Mouse (Mus musculus) ES-Bruce4 (cell line): ENCODE results near the gene Map3k10. TPM values are rescaled to one million over a fixed set of nuclear protein-coding genes. Genes with fewer than 3 reads are reported as not detected.
"Not testable (repeated sequence)": the region's sequence is repeated elsewhere in the genome, so short reads cannot be mapped to it uniquely, and the experiment has no call there.

Experiments
- H3K27ac ChIP-seq: 2 replicates; pipeline ENCODE4 v1.5.1; 2012; ENCODE audit warnings: low read length, inconsistent platforms; ENCODE audit not compliant: insufficient read depth
- H3K27me3 ChIP-seq: 2 replicates; pipeline ENCODE4 v1.6.1; 2012; ENCODE audit warnings: mild to moderate bottlenecking, low read length, inconsistent platforms; ENCODE audit not compliant: control insufficient read depth, poor library complexity, insufficient read depth, severe bottlenecking
- H3K36me3 ChIP-seq: 2 replicates; pipeline ENCODE4 v1.6.1; 2012; ENCODE audit warnings: inconsistent platforms, mild to moderate bottlenecking, low read length, moderate library complexity; ENCODE audit not compliant: control insufficient read depth, poor library complexity, insufficient read depth, severe bottlenecking
- H3K4me1 ChIP-seq: one replicate; pipeline ENCODE4 v1.8.1; 2011; ENCODE audit warnings: low read length; ENCODE audit not compliant: control insufficient read depth, insufficient read depth
- H3K4me3 ChIP-seq: 2 replicates; pipeline ENCODE4 v1.5.1; 2011; ENCODE audit warnings: low read depth, mild to moderate bottlenecking, low read length
- H3K9ac ChIP-seq: 2 replicates; pipeline ENCODE4 v1.6.1; 2012; ENCODE audit warnings: low read depth, mild to moderate bottlenecking, inconsistent platforms; ENCODE audit not compliant: poor library complexity, severe bottlenecking
- H3K9me3 ChIP-seq: replicated peaks from 2 replicates; pipeline ENCODE4 v1.6.1; 2012; ENCODE audit warnings: mild to moderate bottlenecking, low read length, inconsistent platforms; ENCODE audit not compliant: control insufficient read depth, poor library complexity, insufficient read depth, severe bottlenecking
- CTCF ChIP-seq: IDR thresholded peaks from one replicate; pipeline ENCODE4 v1.8.1; 2011; ENCODE audit warnings: low read depth, low read length
- EP300 ChIP-seq: IDR thresholded peaks from 2 replicates; pipeline ENCODE4 v1.6.1; 2011; ENCODE audit warnings: low read depth, low read length; ENCODE audit not compliant: insufficient read depth
- POLR2A ChIP-seq: IDR thresholded peaks from one replicate; pipeline ENCODE4 v1.8.1; 2011; ENCODE audit warnings: low read length; ENCODE audit not compliant: insufficient read depth
- polyA plus RNA-seq: library from polyadenylated mRNA; stranded (reverse); fragments of >200 nt; gene quantifications from 2 replicates; pipeline ENCODE4 v1.2.4, GENCODE M21; 2011; ENCODE audit warnings: low read depth; ENCODE audit not compliant: missing spikeins, insufficient read depth, insufficient read length

The Map3k10 gene
- polyA plus RNA-seq, 1 experiment, result 13.5 TPM

DNA sequence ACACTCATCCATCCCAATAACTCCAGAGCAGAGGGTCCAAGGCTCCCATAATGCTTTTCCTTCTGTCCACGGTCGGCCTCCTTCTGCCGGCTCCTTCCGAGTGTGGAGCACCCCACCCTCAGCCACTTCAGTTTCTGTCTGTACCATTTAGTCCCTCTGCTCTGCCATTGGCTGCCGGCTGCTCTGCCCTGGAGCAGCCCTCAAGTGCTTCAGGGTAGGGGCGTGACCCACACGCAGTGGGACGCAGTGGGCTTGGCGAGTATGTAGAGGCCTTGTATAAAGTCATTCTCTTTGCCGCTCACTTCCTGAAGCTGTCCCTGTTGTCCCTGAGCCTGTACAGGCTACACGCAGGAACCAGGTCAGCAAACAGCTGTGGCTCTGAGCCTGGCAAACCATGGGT, 24.7 kb downstream of the Map3k10 start:
- H3K27me3 ChIP-seq, result no peaks in the 10 kb centered on the region
- peak overlapping the region; percentile 25; the same call in 1 of the 2 replicates for H3K9ac ChIP-seq
- no peaks in the 10 kb centered on the region for H3K9me3 ChIP-seq
- no peaks in the 10 kb centered on the region for H3K4me1 ChIP-seq
- TF ChIP-seq EP300, result peak; percentile 42; the same call in 1 of the 2 replicates
- no peak for TF ChIP-seq CTCF
- TF ChIP-seq POLR2A, result no peak
- peak overlapping the region; percentile 35 for H3K4me3 ChIP-seq
- H3K36me3 ChIP-seq, result no peaks in the 10 kb centered on the region
- 0 out of 2 replicates have a peak overlapping the region, but pooled peaks have one; percentile 11 for H3K27ac ChIP-seq

DNA sequence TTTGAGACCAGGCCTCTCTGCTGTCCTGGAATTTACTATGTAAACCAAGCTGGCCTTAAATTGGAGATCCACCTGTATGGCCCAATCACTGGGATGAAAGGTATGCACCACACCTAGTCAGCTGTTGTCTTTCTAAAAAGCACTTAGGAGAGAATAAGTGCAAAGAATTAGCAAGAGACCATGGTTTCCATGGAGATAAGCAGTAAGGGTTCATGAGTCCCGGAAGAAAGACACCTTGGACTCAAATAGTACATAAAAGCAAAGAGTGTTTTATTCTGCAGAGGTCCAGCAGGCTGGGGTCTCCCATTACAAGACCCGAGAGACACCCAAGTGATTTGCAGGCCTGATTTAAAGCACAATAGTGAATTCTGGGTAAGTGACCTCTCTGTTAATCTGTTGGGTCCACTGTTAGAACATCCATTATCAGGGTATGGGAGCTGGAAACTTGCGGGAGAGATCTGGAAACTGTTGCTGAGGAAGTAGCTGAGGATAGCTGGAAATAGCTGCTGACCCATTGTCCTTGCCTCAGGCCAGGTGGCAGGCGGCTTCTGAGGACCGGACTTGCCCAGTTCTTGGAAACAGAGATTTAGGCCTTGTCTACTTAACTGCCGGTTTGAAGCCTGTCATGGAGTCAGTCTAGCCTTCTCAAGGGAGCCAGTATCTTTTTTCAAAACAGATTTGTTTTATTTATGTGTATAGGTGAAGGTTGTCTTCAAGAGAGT, 27.0 kb downstream of the Map3k10 start:
- H3K27me3 ChIP-seq, result no peaks in the 10 kb centered on the region
- peak overlapping the region; percentile 6; the same call in 1 of the 2 replicates for H3K9ac ChIP-seq
- H3K36me3 ChIP-seq, result no peaks in the 10 kb centered on the region
- TF ChIP-seq POLR2A, result no peak
- TF ChIP-seq CTCF, result no peak
- TF ChIP-seq EP300, result peak; percentile 81; the same call in 1 of the 2 replicates
- H3K4me3 ChIP-seq, result no peak overlapping the region
- no peaks in the 10 kb centered on the region for H3K4me1 ChIP-seq
- H3K9me3 ChIP-seq, result no peaks in the 10 kb centered on the region
- peak overlapping the region; percentile 98 for H3K27ac ChIP-seq

DNA sequence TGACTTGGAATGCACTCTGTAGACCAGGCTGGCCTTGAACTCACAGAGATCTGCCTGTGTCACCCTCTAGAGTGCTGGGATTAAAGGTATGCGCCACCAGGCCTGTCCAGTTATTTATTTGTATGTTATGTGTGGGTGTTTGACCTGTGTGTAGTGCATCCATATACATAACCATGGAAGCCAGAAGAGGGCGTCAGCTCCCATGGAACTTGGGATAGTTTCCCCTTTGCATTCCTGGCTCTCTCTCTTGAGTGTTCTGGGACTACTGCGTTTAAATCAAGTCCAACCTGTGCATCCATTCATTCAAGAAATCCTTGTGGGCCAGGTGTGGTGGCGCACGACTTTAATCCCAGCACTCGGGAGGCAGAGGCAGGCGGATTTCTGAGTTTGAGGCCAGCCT, 27.9 kb downstream of the Map3k10 start:
- no peaks in the 10 kb centered on the region for H3K9me3 ChIP-seq

DNA sequence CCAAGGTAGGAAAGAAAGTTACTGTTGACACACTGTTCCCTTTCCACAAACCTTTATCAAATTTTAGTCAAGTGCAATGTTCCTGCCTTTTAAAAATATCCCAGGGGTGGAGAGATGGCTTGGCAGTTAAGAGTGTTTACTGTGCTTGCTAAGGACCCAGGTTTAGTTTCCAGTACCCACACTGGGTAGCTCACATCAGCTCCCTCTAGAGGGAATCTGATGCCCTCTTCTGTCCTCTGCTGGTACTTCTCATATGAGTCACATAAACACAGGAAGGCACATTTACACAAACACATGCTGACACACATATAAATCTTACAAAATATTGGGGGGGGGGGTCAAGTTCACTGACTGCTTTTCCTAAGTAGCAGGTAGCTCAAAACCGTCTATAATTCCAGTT, 29.9 kb downstream of the Map3k10 start:
- TF ChIP-seq EP300, result no peak
- Histone ChIP-seq H3K36me3 (no peaks in the 10 kb centered on the region), H3K9me3 (no peaks in the 10 kb centered on the region), H3K4me1 (no peaks in the 10 kb centered on the region), H3K9ac (no peak overlapping the region), H3K4me3 (no peak overlapping the region), H3K27me3 (no peaks in the 10 kb centered on the region), H3K27ac (no peak overlapping the region)

More for the DNA sequence above, 27.9 kb downstream of the Map3k10 start:
- no peaks in the 10 kb centered on the region for H3K4me1 ChIP-seq
- no peaks in the 10 kb centered on the region for H3K27me3 ChIP-seq
- no peak overlapping the region for H3K4me3 ChIP-seq
- H3K27ac ChIP-seq, result peak overlapping the region; percentile 98
- no peaks in the 10 kb centered on the region for H3K36me3 ChIP-seq
- no peak overlapping the region for H3K9ac ChIP-seq
- TF ChIP-seq EP300 (no peak), CTCF (no peak), POLR2A (no peak)

DNA sequence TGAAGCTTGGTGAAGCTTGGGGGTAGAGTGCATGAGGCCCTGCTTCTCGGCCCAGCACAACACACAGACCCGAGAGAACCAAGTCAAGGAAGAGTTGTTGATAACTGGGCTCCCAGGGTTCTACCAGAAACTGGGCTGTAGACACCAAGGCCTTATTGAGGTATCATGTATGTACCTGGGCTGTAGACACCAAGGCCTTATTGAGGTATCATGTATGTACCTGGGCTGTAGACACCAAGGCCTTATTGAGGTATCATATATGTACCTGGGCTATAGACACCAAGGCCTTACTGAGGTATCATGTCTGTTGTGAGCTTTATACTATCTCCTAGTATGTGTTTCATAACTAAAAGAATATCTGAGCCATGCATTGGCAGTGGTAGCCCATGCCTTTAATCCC, 39.3 kb downstream of the Map3k10 start:
- H3K4me3 ChIP-seq, H3K27ac ChIP-seq, H3K27me3 ChIP-seq, H3K36me3 ChIP-seq, H3K4me1 ChIP-seq, H3K9ac ChIP-seq, H3K9me3 ChIP-seq: not testable (repeated sequence)

DNA sequence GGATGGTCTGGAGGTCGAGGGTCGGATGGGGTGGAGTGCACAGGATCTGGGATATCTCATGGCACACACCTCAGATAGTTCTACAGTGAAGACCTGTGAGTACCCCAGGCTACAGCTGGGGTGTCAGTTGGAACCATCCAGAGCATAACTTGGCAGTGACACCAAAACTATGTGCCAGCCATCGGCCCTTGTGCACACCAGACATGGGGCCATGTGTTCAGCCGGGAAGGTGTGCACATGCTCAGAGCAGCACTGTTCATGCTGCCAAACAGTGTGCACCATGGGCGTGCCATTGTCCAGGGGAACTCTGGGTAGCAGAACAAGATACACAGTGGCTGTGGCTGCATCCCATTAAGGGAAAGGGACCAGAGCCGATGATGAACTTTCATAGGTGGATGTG, 39.7 kb downstream of the Map3k10 start:
- Histone ChIP-seq H3K27me3 (no peaks in the 10 kb centered on the region), H3K27ac (no peak overlapping the region), H3K4me1 (no peaks in the 10 kb centered on the region), H3K9ac (no peak overlapping the region), H3K36me3 (peaks cover 8% of the 10 kb centered on the region; the same call in 1 of the 2 replicates), H3K4me3 (no peak overlapping the region), H3K9me3 (no peaks in the 10 kb centered on the region)
- TF ChIP-seq CTCF (no peak), POLR2A (no peak), EP300 (no peak)
